Mouse (Mus musculus) kidney, adult 8-10 months (tissue): ENCODE results near the gene Acss2.
"Not testable (repeated sequence)": the region's sequence is repeated elsewhere in the genome, so short reads cannot be mapped to it uniquely, and the experiment has no call there.

Experiments used
- DNase-seq, 2 experiments: peaks; one replicate each; pipeline ENCODE4 v3.0.0; 2022

Gene Acss2

GRCm38 (mm10) chr2:155538463-155539057 is 20.8 kb downstream of the Acss2 start:
- DNase-seq, result not testable (repeated sequence)

GRCm38 (mm10) chr2:155539696-155540095 is 21.9 kb downstream of the Acss2 start:
- DNase-seq, result peak in 1 of 2 experiments; percentile 48

DNA sequence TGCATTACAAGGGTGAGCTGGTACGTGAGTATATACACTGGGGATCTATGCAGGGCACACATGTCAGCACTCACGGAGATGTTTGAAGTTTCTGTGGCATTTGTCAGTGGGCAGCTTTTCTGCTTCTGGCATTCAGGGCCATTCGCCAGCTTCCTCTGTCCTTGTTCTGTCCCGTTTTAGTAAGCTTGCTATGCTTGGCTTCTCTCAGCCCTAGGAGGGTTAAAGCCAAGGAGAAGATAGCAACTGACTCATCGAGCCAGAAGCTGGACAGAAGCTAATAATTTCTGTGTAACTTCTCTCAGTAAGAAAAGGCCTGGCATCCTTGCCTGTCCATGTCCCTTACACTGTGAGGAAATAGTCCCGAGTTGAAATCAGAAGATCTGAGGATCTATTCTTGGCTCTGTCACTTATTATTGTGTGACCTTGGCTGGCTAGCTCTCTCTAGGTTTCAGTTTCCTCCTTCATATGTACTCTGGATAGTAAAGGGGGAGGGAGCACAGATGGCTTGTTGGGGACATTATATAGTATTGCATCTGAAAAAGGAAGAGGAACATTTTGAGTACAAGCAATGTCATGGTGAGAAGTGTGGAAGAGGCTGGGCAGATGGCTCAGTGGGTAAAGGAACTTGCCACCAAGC is 23.2 kb downstream of the Acss2 start:
- peak; percentile 34 to 62 for DNase-seq

GRCm38 (mm10) chr2:155546955-155547354 is 29.2 kb downstream of the Acss2 start:
- DNase-seq, result no peak

GRCm38 (mm10) chr2:155552336-155552735 is 34.6 kb downstream of the Acss2 start:
- no peak for DNase-seq

- DNase-seq, result no peak
Measured at GRCm38 (mm10) chr2:155552949-155553354, 35.2 kb downstream of the Acss2 start.

DNA sequence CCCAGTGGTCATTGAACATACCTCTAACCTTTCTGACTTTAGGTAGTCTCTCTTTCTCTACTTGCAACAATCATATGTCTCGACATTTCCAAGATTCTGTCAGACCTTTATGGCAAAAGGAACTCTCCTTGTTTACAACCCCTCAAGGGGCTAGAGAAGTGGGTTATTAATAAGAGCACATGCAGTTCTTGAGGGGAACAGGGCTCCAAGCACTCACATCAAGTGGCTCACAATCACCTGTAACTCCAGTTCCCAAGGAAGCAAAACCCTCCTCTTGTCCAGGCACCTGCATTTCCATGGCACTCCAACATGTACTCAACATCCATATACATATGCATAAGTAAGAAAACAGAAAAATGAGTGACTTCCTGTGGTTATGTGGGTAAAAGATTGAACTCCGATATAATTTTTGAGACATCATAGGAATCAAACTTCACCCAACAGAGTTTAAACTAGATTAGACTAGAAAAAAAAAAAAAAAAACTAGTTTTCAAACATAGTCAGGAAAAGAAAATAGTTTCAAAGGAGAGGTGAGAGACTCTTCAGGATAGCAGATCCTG is 36.8 kb downstream of the Acss2 start:
- no peak for DNase-seq

DNA sequence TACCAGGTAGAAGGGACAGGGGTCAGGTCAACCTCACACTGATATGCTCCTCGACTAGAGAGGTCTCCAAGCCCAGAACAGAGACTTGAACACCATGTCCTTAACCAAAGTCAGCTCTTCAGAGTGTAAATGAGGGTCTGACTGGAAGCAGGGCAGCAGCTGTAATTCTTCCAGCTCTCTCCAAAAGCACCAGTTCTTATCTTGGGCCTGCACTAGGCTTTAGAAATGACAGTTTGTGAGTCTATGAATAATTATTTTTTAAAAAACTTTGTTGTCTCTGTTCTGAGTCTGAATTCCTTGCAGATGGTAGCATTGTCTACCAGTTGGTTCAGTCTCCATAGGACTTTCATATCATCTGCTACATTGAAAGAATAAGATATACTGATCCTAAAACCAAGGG is 44.5 kb downstream of the Acss2 start:
- no peak for DNase-seq

- DNase-seq, result no peak
Measured at GRCm38 (mm10) chr2:155562934-155563333, 45.2 kb downstream of the Acss2 start.

GRCm38 (mm10) chr2:155567751-155568150 is 50.0 kb downstream of the Acss2 start:
- no peak for DNase-seq

- DNase-seq, result no peak
Measured at GRCm38 (mm10) chr2:155569223-155569807, 51.6 kb downstream of the Acss2 start.

- DNase-seq, result no peak
Measured at GRCm38 (mm10) chr2:155573001-155573400, 55.3 kb downstream of the Acss2 start.

GRCm38 (mm10) chr2:155573996-155574395 is 56.2 kb downstream of the Acss2 start:
- no peak for DNase-seq

GRCm38 (mm10) chr2:155574700-155575099 is 57.0 kb downstream of the Acss2 start:
- peak; percentile 94 for DNase-seq

GRCm38 (mm10) chr2:155576656-155577055 is 58.9 kb downstream of the Acss2 start:
- DNase-seq, result no peak

- no peak for DNase-seq
Measured at GRCm38 (mm10) chr2:155580331-155580730, 62.6 kb downstream of the Acss2 start.

- peak; percentile 43 to 65 for DNase-seq
Measured at GRCm38 (mm10) chr2:155582384-155582995, 64.7 kb downstream of the Acss2 start.

DNA sequence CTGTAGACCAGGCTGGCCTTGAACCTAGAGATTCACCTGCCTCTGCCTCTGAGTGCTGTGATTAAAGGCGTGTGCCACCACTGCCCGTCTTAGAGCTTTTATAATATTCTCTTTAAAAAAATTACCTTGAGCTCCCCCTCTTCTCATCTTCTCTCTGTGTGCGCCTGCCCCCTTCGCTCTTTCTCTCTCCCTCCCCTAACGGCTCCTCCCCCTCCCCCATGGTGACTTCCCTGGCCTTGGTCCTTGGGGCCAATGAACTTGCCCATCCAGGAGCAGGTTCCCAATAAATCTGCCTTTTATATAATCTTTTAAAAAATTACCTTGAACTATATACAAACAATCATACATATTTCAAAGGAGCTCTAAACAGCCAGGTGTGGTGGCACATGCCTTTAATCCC is 65.2 kb downstream of the Acss2 start:
- peak in 1 of 2 experiments; percentile 56 for DNase-seq

DNA sequence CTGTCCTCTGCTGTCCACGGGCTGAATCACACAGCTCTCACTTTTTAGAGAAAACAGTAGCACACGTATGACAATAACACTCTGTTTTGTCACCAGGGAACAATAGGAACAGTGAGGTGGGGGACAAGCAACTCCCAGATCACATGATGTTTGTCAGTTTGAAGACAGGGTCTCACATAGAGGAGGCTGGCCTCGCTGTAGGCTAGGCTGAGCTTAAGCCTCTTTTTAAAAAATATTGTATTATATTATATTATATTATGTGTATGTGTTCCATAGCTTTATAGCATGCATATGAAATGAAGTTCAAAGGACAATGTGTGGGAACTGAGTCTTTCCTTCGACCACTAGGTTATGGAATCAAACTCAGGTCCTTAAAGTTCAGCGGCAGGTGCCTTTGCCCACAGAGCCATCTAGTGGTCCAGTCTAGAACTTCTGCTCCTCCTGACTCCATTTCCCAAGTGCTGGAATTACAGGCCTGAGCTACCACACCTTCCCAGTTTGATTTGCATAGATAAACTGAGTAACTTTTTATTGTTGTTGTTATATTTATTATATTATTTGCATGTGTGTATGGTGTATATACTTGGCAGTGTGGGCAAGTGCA is 66.3 kb downstream of the Acss2 start:
- DNase-seq, result peak; percentile 66 to 85

DNA sequence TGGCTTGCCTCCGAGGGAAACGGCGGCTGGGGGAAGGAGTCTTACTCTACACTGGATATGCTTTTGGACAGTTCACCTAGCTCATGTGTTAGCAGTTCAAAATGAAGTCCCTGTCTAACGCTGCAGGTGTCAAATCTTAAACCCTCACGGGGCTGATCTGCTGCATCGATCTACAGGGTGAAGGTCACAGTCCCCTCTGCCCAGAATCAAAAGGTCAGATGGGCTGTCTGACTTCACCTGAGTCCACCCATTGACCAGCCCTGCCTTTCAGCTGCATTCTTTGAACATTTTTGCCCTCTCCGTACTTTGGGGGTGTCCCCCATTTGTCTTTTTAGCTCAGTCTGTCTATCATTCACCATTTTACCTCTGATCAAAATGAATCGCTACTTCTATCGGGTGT is 67.3 kb downstream of the Acss2 start:
- DNase-seq, result no peak

DNA sequence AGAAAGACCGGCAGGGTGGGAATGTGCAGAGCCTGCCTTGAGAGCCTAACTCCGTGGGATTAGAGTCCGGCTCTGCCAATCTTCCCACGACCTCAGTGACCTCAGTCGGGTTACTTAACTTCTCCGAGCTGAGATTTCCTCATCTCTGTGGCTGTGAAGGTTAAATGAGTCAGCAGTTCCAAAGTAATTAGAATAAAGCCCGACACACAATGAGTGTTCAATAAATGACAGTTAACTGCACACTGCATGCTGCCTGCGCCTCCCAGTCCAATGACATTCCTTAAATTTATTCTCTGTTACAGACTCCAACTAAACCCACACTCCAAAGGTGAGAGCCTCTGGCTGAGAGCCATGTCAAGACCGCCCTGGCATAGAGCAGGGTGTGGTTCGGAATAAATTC is 67.7 kb downstream of the Acss2 start:
- peak; percentile 71 to 79 for DNase-seq

DNA sequence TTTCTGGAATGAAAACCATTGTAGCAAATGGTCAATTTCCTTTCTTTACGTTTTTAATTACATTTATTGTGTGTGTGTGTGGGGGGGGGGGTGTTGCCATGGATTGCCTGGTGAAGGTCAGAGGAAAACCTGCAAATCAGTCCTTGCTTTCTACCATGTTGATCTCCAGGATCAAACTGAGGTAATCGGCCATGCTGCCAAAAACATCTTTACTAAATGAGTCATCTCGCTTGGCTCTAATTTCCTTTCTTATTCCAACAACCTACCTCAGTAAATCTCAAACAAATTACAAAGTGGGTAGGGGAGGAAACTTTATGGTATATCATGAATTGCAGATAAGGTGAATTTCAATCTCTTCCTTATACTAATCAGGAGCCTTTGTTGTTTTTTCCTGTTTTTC is 70.4 kb downstream of the Acss2 start:
- no peak for DNase-seq

GRCm38 (mm10) chr2:155589521-155589920 is 71.8 kb downstream of the Acss2 start:
- peak in 1 of 2 experiments; percentile 56 for DNase-seq
